Mouse (Mus musculus): ENCODE data around the gene E2f2.

Gene E2f2

DNA sequence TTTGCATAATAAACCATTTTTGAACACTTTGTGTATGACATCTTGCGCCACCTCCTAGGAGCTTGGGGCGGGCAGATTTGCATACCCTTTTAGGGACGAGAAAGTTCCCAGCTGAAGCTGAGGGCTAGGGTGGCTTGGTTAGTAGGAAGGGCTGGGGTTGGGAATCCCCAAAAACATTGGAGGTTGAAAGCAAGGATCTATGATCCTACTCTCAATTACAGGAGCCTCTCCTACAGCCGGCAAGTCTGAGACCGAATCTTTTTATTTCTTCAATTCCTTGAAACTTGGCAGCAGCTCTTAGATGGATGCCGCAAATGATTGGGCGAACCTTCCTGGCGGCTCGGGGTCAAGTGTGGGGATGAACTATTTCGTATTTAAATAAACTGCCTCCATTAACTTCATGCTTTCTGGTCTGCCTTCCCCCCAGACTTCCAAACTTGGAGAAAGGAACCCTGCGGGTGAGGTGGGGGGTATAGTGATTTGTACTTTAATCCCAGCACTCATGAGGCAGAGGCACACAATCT lies 26.8 kb upstream of the E2f2 start:
- DNase-seq, result no peak

DNA sequence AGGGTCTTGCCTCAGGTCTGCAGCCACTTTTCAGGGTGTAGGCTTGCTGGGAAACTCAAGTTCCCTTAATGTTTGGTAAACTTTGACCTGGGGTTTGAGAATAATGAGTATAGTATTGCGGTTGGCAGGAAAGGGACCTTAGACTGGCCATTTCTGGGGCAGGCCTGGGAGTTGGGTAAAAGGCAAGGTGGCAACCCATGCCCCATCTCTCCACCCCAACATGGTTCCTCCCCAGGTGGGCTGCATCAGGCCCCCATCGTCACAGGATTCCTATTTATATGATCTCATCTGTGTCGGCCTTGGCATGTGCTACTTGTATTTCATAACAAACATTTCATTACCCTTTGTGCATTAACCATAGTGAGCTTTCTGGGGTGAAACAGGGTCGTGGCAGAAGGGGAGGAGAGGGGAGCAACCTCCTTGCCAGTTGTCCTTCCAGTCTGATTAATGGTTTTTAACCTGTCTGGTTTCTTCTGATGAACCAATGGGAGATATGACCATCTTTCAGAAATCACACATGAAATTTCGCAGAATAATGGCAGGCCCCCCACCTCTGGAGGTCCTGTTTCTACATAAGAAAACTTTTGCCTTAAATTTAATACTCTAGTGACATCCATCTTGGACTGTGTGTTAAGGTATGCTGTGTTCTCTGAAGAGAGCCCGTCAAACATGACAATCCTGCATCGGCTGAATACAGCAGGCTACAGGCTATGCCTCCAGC lies 26.0 kb upstream of the E2f2 start:
- DNase-seq, result no peak

DNA sequence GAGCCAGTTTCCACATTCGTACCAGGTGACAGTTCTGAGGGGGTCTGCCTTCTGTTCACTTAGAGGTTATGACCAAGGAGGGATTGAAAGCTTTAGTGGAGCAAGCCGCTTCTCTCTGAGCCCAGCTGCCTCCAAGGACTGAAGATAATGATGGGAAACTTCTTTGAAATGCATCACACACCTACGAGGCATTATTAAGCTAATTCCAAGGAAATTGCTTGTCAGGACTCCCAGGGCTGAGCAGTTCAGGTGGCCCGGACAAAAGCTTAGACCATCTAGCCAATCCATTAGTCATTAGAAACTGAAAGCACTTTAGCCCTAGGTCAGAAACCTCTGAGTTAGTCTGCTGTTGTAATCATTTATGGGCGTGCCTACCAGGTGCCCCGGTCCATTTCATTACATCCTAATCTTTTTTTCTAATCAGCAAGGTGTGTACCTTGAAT lies 25.5 kb upstream of the E2f2 start:
- peak in 1 of 2 experiments; percentile 17 for DNase-seq

DNA sequence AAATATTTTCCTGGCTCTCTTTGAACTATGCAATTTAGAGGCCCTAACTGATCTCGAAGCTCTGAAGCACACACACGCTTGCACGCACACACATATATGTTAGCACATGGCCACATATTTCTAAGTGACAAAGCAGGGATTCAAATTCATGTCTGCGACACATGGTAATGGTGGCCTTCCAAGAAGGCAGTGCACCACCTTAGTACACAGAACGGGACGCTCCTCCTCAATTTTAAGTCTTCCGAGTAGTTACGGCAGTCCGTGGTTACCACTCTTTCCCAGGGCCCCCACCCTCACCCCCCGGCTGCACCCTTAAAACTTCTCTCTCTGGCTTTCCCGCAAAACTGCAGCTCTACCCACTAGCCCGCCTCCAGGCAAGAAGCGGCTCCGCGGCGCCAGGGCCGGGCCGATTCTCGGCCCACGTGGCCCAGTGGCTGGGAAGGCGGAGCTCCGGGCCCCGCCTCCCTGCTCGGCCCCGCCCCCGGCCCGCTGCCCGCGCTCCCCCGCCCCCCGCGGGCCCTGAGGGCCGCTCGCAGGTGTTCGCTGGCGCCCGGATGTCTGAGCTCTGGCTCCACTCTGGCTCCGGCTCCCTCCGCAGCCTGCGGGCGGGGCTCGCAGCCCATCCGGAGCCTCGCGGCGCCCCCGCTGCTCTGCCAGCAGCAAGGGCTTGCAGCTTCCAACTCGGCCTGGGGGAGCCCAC lies 24.6 kb upstream of the E2f2 start:
- peak; percentile 91 to 93 for DNase-seq

DNA sequence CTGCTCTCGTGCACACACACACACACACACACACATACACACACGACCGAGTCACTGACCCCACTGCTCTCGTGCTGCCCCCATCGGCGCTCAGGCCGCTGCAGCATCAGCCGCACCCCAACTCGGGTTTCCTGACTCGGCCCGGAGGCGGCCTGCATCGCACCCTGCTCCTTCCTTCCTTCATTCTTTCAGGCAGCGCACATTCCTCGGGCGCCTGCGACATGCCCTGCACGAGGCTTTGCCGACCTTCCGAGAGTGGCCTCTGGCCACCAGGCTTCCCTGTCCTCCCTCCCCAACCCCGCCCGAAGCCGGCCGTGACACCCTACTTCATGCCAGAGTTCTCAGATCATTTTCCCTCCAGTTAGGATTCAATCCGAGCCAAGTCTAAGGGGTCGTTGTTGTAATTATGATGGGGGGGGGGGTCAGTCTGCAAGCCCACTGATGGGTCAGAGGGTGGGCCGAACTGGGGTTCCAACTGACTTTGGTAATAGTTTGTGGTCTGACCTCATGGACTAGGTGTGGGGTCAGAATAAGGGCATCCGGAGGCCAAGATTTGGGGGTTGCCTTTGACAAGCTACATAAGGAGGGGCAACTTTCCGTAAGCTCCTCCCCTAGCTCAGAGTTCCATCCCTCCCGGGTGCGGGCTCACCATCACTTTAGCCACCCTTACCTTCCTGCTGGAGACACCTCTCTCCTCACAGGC lies 23.7 kb upstream of the E2f2 start:
- DNase-seq, result peak in 1 of 2 experiments; percentile 34

DNA sequence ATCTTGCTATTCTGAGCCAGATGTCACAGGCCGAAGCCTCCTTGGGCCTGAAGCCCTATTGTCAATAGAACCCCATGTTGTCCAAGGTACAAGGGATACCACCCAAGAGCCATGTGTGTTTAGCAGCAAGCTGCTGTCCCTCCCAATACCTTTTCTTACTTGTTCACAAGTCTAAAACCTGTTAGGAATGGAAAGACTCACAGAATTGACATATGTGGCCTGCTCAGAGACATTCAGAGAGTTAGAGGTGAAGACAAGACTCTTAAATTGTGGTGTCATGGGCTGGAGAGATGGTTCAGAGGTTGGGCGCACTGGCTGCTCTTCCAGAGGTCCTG lies 23.2 kb upstream of the E2f2 start:
- DNase-seq, result peak in 1 of 2 experiments; percentile 19

DNA sequence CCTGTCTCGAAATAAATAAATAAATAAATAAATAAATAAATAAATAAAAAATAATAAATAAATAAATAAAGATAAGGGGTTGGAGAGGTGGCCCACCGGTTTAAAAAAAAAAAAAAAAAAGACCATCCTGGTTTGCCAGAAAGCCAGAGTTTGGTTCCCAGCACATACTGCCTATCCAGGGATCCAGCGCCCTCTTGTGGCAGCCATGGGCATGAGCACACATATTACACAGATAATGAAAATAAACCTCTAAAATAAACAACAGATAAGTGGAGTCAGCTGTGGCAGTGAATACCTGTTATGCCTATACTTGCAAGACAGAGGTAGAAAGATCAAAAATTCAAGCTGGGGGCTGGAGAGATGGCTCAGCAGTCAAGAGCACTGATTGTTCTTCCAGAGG lies 22.5 kb upstream of the E2f2 start:
- peak; percentile 81 to 82 for DNase-seq

DNA sequence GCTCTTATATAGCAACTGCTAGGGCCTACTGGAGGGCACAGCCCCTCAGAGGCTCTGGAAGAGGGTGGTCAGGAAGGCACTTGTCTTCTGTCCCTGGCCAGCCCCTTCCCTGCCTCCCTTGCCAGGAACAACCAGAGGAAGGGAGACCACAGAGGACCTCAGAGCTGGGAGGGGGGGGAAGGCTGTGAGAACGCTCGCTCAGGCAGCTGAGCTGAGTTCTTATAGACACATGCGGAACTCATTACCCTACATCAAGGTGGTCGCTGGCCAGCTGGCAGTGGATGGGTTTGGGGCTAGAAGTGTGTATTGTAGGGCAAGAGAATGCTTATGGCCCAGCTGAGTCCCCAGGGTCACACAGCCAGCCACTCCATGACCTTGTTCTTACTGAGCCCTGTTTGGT lies 21.6 kb upstream of the E2f2 start:
- no peak for DNase-seq

DNA sequence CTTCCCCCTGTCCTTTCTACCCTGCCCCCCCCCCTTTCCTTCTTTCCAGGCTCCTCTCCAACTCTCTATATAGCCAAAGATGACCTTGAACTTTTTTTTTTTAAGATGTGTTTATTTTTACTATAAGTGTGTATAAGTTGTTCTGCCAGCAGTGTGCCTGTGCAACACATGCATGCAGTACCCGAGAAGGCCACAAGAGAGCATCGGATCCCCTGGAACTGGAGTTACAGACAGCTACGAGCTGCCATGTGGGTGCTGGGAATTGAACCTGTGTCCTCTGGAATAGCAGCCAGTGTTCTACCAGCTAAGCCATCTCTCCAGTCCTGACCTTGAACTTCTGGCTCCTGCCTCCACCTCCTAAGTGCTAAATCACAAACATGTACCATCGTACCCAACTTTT lies 19.4 kb upstream of the E2f2 start:
- DNase-seq, result peak in 1 of 2 experiments; percentile 42

DNA sequence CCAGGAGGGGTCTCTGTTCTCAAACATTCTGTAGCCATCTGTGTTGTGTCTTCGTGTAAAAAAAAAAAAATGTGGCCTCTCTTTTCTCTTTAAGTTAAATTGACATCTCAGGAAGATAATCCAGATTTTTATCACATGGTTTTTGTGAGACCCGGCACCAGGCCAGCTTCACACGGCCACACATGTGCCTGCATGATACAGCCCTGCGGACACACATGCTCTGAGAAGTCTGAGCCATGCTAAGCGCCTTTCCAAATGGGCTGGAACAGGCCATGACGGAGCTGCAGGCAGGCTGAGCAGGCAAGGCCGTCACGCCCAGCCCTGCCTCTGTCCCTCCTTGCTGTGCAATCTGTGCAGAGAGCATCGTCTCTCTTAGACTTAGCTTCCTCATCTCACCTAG lies 17.7 kb upstream of the E2f2 start:
- DNase-seq, result no peak

DNA sequence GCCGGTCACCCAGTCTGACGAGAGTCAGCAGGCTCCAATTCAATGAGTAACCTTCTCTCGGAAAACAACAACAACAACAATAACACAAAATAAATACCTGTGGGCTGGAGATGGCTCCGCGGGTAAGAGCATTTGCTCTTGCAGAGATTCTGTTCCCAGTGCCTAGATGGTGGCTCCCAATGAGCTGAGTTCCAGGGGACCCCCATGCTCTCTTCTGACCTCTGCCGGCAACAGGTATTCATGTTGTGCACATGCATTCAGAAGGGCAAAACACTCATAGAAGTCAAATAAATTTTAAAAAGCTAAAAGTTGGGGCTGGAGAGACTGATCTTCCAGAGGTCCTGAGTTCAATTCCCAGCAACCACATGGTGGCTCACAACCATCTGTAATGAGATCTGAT lies 13.7 kb upstream of the E2f2 start:
- DNase-seq, result peak in 1 of 2 experiments; percentile 39

DNA sequence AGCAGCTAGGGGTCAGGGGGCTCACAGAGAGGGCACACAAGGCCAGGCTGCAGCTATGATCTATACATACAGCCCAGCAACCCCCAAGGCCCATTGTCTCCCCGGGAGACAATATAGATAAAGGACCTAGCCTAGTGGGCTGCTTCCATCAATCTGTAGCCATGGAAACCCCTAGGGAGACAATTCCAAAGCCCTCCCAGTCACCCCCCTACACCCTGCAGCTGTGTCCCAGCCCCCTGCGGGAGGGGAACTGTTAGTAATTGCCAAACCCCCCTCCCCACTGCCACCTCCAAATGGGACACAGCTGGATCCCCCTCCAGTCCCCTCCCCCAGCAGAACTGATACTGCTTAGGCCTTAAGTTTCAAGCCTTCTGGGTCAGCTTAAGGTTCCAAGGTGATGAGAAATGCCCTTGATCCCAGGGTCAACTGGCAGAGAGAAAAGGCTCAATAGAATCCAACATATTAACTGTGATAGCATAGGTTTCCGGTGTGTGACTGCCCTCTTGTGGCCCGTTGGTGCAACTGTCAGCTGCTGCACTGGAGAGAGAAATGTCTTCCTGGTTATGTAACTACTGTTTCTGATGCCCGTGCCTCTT lies 12.3 kb upstream of the E2f2 start:
- peak; percentile 83 to 84 for DNase-seq

DNA sequence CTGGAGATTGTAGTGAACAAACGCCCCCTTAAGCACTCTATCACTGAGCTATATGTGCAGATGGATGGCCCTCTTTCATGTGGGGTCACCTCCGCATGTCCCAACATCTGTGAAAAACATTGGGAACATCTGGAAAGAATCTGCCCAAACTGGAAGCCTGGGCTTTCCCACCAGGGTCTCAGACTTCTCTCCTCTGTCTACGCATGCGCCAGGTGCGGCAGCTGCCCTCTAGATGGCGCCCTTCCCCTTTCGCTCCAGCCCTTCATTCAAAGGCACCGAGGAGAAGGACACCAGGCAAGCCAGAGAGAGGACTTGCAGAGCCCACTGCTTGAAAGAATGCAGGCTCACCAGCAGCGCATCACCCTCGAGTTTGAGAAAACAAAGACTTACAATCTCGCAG lies 8.7 kb upstream of the E2f2 start:
- peak; percentile 93 to 94 for DNase-seq

DNA sequence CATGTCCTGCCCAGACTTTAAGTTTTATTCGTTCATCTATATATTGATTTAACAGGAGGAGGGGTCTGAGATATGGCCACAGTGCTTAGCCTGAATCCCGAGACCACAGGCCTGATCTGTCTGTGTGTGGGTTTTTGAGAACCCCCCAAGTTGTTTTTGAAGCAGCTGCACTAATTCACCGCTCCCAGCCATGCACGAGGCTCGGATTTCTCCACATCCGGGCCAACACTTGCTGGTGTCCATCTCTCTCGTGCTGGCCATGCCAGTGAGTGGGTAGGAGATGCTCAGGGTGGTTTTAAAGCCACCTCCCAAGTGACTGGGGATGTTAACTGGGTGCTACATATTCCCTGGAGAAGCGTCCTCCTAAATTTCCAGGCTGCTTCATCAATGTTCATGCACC lies 7.2 kb upstream of the E2f2 start:
- no peak for DNase-seq

DNA sequence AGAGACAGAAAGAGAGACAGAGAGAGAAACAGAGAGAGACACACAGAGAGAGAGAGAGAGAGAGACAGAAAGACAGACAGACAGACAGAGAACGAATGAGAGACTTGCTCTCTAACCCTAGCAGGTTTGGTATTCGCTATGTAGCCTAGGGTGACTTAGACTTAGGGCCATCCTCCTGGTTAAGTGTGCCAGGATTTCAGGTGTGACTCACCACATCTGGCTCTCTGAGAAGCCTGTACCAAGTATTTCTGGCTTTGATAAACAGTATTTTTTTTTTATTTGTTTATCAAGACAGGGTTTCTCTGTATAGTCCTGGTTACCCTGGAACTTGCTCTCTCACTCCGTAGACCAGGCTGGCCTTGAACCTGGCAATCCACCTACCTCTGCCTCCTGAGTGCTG lies 4.5 kb upstream of the E2f2 start:
- DNase-seq, result no peak

DNA sequence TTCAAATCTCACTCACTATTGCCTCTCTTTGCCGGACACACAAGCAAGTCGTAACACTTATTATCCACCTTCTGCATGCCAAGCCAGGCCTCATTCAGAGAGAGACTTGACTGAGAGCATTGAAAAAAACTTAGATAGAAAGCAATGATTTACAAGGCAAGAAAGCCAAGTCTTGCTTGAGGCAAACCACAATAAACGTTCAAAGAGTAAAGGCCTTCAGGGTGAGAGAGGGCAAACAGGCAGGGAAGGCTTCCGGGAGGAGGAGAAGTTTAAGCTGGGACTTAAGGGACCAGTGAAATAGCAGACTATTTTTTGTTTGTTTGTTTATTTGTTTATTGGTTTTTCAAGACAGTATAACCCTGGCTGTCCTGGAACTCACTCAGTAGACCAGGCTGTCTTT lies 1.8 kb upstream of the E2f2 start:
- DNase-seq, result no peak

DNA sequence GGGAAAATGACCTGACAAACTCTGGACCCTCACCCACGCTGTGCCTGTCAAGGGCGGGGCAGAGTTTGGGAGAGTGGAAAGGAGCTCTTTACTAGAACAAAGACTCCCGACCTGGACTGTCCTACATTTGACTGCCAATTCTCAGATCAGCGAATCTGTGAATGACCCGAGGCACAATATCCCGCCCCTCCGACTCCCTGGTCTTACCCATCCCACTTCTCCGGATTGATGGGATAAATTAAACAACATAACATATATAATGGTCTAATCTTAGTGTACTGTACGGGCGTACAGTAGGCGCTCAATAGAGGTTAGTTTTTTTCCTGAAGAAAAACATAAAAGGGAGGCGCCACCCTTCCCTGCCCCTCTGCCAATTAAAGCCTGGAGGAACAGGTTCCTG lies 739 bp upstream of the E2f2 start:
- no peak for DNase-seq

DNA sequence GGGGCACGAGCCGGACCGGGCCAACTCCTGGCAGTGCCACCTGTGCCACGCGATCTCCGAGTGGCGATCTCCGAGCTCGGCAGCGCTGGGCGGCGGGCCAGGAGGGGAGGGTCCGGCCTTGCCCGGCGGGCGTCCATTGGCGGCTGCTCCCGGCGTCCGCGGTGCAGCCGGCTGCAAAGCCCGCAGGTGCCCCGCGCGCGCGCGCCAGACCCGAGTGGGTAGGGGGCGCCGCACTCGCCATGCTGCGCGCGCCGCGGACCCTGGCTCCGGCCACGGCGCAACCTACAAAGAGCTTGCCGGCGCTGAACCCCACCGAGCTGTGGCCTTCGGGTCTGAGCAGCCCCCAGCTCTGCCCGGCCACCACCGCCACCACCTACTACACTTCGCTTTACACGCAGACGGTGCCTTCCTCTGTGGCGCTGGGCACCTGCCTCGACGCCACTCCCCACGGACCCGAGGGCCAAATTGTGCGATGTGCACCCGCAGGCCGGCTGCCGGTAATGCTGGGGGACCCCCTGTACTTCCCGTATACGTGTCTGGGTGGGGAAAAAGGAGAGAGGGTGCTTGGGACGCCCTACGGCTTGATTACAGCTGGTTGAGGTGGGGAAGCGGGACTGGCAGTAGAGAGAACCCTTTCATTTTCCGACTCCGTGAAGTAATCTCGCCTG lies 482 bp downstream of the E2f2 start:
- DNase-seq, result peak in 1 of 2 experiments; percentile 43

DNA sequence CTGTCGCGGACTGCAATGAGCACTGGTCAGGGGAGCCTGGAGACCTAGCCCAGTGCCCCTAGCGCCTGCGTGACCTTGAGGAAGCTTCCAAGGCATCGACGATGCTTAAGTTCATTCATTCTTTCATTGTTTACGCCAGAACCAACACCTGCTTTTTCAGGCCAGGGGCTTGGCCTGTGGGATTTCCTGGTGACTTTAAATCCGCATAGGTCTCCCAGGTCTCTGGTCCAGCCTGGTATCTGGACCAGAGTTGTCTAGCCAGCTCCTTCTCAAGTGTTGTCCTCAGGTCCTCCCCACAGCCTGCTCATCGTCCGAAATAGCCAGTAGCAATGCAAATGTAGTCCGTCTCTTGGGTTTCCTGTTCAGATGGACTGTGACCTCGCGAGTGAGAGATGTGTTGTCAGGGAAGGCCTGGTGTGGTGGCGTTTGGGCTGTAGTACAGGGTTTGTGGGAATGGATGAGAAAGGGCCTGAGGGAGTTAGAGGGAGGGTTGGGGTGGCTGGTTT lies 1.1 kb downstream of the E2f2 start:
- no peak for DNase-seq

DNA sequence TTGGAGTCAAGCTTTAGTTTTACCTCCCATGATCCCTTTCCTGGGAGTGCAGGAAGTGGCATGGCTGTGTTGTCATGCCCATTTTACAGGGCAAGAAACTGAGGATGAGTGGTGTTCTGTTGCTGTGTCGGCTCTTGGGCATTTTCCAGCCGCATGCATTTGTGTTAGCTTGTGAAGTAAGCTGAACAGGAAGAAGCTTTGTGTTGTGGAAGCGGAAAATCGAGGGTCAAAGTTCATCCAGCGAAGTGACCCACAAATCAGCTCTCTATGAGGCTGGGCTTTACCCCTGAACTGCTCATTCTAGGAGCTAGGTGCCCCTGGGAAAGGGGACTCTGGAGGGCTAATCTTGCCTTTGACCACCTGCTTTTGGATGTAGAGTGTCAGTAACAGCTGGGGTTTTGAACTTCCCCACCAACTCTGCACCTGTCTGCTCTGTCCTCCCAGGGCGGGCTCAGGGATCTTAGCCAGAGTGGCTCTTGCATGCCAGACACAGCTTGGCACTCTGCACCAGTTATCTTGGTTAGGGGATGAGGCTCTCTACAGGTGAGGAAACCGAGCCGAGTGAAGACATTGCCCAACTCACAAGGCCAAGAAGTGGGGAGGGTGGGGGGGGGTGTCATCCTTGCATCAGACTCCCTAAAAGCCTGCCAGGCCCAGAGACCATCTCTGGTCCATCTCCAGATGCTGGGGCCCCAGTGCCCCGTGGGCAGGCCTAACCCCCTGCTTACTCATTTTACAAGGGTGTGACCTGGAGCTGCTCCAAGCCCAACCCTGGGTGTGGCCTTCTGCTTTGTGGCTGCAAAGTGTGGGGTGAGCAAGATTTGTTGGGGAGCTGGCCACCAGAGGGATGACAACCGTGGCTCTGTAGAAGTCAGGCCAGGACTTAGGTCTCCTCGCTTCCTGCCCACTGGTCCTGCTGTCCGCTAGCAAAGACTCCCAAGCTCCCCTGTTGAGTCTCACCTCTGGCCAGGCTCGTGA lies 2.3 kb downstream of the E2f2 start:
- no peak for DNase-seq

DNA sequence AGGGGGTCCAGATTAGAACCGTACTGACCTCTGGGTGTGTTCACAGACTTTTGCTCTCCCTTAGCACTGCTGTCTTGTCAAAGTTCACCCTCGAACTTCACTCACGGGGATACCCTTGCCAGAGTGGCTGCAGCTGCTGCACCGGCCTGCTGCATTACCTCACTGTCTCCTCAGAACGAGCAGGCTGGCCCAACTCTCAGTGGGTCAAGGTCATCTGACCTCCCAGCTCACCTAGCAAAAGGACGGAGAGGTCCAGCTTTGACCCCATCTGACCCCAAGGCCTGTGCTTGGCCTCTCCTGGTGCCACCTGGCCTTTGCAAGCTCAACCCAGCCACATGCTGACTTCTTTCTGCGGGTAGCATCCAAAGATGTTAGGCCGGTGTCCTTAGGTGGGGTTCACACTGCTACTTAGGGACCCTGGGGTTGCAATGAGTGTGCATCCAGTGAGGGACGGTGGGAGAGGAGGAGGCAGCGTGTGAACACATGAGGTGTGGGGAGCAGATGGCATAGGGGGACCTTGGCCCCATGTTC lies 3.9 kb downstream of the E2f2 start:
- DNase-seq, result no peak
